Mouse (Mus musculus) G1E (cell line): Measurements from ENCODE around the gene Plxna2. TPM values are rescaled to one million over a fixed set of nuclear protein-coding genes. Genes with fewer than 3 reads are reported as not detected.

ENCODE experiments used
- ATAC-seq: 2 replicates; pipeline ENCODE4 v1.8.0; 2016; ENCODE audit warnings: mild to moderate bottlenecking; ENCODE audit not compliant: insufficient number of reproducible peaks, poor library complexity, low FRiP score, severe bottlenecking; ENCODE audit errors: extremely low read depth
- DNase-seq: peaks from one replicate; pipeline ENCODE4 v3.0.0; 2012; ENCODE audit warnings: low spot score
- H3K27me3 ChIP-seq: 2 replicates; pipeline ENCODE4 v1.6.1; 2012; ENCODE audit warnings: mild to moderate bottlenecking, low read length, inconsistent platforms; ENCODE audit not compliant: insufficient read depth
- H3K36me3 ChIP-seq: replicated peaks from 2 replicates; pipeline ENCODE3; 2012; ENCODE audit warnings: mild to moderate bottlenecking, inconsistent platforms
- H3K4me1 ChIP-seq: 2 replicates; pipeline ENCODE4 v1.6.1; 2012; ENCODE audit warnings: low read depth, low read length, inconsistent platforms, mixed read lengths; ENCODE audit not compliant: insufficient read depth
- H3K4me3 ChIP-seq: 2 replicates; pipeline ENCODE4 v1.5.1; 2012; ENCODE audit warnings: low read depth, mild to moderate bottlenecking, inconsistent platforms, low read length, moderate library complexity, mixed read lengths
- H3K9me3 ChIP-seq: replicated peaks from 2 replicates; pipeline ENCODE4 v1.6.1; 2012; ENCODE audit warnings: inconsistent platforms
- CTCF ChIP-seq: IDR thresholded peaks from 2 replicates; pipeline ENCODE4 v1.5.1; 2012; ENCODE audit warnings: low read depth, low read length, inconsistent platforms, mixed read lengths
- GATA1 ChIP-seq: IDR thresholded peaks from 2 replicates; pipeline ENCODE4 v1.6.1; 2012; ENCODE audit warnings: borderline replicate concordance, low read length, inconsistent platforms, mixed read lengths
- GATA2 ChIP-seq: IDR thresholded peaks from 2 replicates; pipeline ENCODE4 v1.6.1; 2012; ENCODE audit warnings: low read depth, low read length, inconsistent platforms, borderline replicate concordance
- POLR2AphosphoS5 ChIP-seq: IDR thresholded peaks from 2 replicates; pipeline ENCODE4 v1.6.1; 2012; ENCODE audit warnings: low read depth, low read length, inconsistent platforms; ENCODE audit not compliant: insufficient replicate concordance
- TAL1 ChIP-seq: conservative IDR thresholded peaks from 2 replicates; pipeline ENCODE4 v1.6.1; 2012; ENCODE audit warnings: low read depth, low read length, inconsistent platforms, mixed read lengths
- polyA plus RNA-seq: library from polyadenylated mRNA; stranded (reverse); fragments of >175 nt; gene quantifications from 2 replicates; pipeline ENCODE4 v1.2.3, GENCODE M21; 2012
- total RNA-seq, 2 experiments: library from RNA; stranded (forward) in 1 of 2; stranded (reverse) in 1 of 2; fragments of 200-1000 nt in 1 of 2; fragments of >200 nt in 1 of 2; fragmentation: Nextera tagmentation in 1 of 2; gene quantifications; 2 replicates each; pipeline ENCODE4 v1.2.3; 2014 to 2017

Plxna2 gene
- total and polyA plus RNA-seq, 3 experiments, result 0.08 to 0.38 TPM; not detected in 1

DNA sequence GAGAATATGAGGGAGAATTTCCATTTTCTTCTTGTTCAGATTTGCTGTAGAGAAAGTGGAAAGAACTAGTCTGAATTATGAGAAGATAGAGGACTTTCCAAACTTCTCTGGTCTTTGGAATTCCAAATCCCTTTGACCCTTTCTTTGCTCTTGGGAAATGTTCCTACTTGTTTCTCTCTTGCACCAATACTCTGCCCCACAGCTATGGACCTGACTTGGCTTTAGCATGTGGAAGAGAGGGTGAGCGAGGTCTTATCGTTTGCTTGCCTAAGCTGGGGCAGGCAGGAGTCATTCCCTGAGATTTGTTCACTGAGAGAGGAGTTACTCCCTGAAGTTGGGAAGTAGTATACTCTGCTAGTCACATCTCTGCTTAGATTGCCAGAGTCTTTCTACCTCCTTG, 32.5 kb downstream of the Plxna2 start:
- DNase-seq (no peak), ATAC-seq (no peak)
- H3K4me3 ChIP-seq, result no peak overlapping the region
- H3K9me3 ChIP-seq, result no peaks in the 10 kb centered on the region
- TF ChIP-seq CTCF, result no peak
- TF ChIP-seq POLR2AphosphoS5, result no peak
- no peaks in the 10 kb centered on the region for H3K4me1 ChIP-seq
- H3K27me3 ChIP-seq, result no peaks in the 10 kb centered on the region
- H3K36me3 ChIP-seq, result no peaks in the 10 kb centered on the region

DNA sequence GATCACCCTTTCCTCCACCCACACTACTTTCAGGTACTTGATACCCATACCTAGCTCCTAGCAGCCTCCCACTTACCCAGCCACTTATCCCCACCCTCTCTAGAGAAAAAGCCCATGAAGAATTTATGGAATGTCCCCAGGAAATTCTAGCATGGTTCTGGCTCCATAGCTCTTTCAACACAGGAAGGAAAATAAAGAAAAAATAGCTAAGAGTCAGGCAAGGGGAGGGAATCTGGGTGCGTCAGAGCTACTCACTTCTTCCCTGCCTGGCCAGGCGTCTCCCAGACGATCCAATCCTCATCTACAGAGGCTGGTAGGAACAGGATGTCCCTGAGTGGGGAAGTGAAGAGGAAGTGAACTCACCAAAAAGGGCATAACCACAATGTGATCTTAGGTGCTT, 34.0 kb downstream of the Plxna2 start:
- ATAC-seq (no peak), DNase-seq (no peak)

DNA sequence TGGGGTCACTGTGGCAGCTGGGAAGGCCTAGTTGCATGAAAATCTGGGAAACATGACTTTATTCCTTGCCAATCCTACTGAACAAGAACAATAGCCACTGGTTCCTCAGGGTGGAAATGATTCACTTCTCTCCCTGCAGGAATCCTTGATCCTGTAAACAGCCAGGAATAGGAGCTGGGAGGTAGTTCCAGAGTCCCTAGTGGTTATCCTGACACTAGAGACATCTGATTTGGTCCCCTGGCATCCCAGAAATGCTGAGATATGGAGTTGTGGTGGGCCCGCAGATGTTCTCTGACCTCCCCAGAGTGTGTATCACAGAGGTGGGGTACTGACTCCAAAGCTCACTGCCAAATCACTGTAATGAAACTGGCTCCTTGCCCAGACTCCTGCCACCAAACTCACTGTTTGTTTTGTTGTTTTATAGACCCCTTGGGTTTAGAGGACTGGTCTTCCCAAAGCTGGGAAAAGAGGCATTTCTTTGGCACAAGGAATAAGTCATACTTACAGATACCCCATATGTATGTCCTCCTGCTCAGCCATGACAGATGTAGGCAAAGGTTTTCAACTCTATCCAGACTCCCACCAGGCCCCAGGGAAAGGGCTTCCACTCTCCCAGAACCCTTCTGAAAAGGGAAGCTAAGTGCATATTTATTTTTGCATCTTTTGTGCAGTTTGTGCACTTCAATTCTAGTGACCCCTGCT, 40.6 kb downstream of the Plxna2 start:
- no peak for DNase-seq
- TF ChIP-seq GATA2, result no peak
- TF ChIP-seq TAL1, result no peak
- TF ChIP-seq GATA1, result no peak
- TF ChIP-seq POLR2AphosphoS5, result no peak
- TF ChIP-seq CTCF, result no peak
- H3K9me3 ChIP-seq, result 0 out of 2 replicates have a peak, but pooled peaks cover 2% of the 10 kb centered on the region
- no peaks in the 10 kb centered on the region for H3K36me3 ChIP-seq
- H3K4me1 ChIP-seq, result no peaks in the 10 kb centered on the region
- no peak for ATAC-seq
- no peak overlapping the region for H3K4me3 ChIP-seq
- no peaks in the 10 kb centered on the region for H3K27me3 ChIP-seq

More for the DNA sequence above, 34.0 kb downstream of the Plxna2 start:
- no peaks in the 10 kb centered on the region for H3K36me3 ChIP-seq
- H3K27me3 ChIP-seq, result no peaks in the 10 kb centered on the region
- 0 out of 2 replicates have a peak, but pooled peaks cover 2% of the 10 kb centered on the region for H3K9me3 ChIP-seq
- TF ChIP-seq GATA2 (no peak), TAL1 (no peak), POLR2AphosphoS5 (no peak), GATA1 (no peak), CTCF (no peak)
- no peaks in the 10 kb centered on the region for H3K4me1 ChIP-seq
- H3K4me3 ChIP-seq, result no peak overlapping the region

DNA sequence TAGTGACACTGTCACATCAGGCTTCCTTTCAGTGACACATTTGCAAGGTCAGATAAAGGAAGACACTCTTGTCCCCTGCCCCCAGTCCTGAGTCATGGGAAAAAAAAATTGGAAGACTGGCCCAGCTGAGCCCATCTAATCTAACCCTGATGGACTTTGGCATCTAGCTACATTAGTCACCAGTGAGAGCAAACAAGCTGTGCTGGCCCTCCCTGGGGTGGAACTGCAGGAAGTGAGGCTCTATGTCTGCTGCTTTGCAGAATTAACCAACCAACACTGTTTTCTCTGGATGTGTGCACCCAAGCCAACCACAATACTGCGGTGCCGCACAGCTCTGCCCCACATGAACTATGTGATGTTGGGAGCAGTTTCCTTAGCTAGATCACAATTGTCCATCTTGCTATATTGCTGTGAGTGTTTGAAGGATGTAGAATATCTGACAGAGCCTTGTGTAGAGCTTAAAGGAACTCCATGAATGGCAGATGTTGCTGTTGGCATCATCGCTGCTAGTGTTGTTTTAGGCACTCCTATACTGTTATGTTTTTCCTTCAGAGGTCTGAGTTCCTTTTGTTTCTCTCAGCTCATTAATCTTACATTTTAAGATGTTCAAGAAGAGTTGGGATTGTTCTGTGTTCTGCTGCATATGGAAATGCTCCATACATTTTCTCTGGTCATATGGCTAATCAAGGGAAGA, 42.6 kb downstream of the Plxna2 start:
- Histone ChIP-seq H3K4me3 (no peak overlapping the region), H3K36me3 (no peaks in the 10 kb centered on the region), H3K27me3 (no peaks in the 10 kb centered on the region), H3K9me3 (0 out of 2 replicates have a peak, but pooled peaks cover 2% of the 10 kb centered on the region), H3K4me1 (no peaks in the 10 kb centered on the region)
- ATAC-seq (no peak), DNase-seq (no peak)
- TF ChIP-seq TAL1 (no peak), POLR2AphosphoS5 (no peak), GATA2 (no peak), GATA1 (no peak), CTCF (no peak)

DNA sequence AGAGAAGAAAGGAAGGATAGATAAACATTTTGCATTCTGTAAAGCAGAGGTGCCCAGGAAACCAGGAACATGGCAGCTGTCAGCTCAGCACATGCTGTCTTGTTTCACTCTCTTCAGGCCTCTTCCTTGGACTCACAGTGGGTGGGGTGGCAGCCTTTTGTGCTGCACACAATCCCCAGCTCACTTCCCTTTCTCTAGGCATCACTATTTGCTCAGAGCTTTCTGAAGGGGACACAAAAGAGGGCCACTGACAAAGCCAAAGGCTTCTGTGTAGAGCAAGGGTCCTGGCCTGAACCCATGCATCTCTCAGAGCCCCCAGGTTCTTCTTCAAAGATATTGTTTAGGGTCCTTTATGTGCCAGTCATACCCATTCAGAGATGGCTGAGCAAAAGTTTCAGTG, 45.0 kb downstream of the Plxna2 start:
- TF ChIP-seq GATA2 (no peak), CTCF (no peak), POLR2AphosphoS5 (no peak), GATA1 (no peak), TAL1 (no peak)
- Histone ChIP-seq H3K36me3 (no peaks in the 10 kb centered on the region), H3K27me3 (no peaks in the 10 kb centered on the region), H3K4me1 (no peaks in the 10 kb centered on the region), H3K4me3 (no peak overlapping the region), H3K9me3 (no peaks in the 10 kb centered on the region)
- DNase-seq, result no peak
- ATAC-seq, result no peak

DNA sequence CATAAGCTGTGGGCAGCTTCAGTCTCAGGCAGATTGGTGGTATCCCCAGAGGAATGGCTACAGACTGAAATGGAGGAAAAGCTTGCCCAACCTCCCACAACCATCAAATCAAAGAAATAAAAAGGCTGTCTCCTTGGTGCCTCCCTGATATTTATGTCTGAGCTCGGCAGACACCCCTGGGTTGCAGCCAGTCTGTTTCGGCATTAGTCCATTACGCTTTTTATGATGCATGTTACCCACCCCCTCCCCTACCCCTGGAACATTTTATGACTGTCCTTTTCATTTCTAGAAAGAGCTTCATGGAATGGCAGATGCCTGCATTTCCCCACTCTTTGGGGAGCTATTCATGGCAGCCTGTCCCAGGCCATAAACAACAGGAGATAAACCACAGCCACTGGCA, 47.7 kb downstream of the Plxna2 start:
- Histone ChIP-seq H3K27me3 (no peaks in the 10 kb centered on the region), H3K4me1 (no peaks in the 10 kb centered on the region), H3K9me3 (no peaks in the 10 kb centered on the region), H3K4me3 (no peak overlapping the region), H3K36me3 (no peaks in the 10 kb centered on the region)
- ATAC-seq (no peak), DNase-seq (no peak)
- TF ChIP-seq CTCF (no peak), POLR2AphosphoS5 (no peak), GATA1 (no peak), TAL1 (no peak), GATA2 (no peak)
